Mouse (Mus musculus): Measurements from ENCODE around the gene Zfp459. TPM values are rescaled to one million over a fixed set of nuclear protein-coding genes. Genes with fewer than 3 reads are reported as not detected.
"Not testable (repeated sequence)": the region's sequence is repeated elsewhere in the genome, so short reads cannot be mapped to it uniquely, and the experiment has no call there.

Zfp459 gene
- 15.7 and 25.5 TPM in 2 replicates for total RNA-seq (2012; rRNA removed)

- Histone ChIP-seq H3K9ac (ENCODE audit: insufficient read depth, low read depth, low read length, poor library complexity, severe bottlenecking) (peak within 1 kb of the TSS; percentile 94), H3K27ac (ENCODE audit: insufficient read depth, low read depth, low read length, poor library complexity, severe bottlenecking) (peak within 1 kb of the TSS; percentile 88), H3K4me1 (ENCODE audit: control insufficient read depth in 2 of 2, insufficient read depth in 2 of 2, low read length in 2 of 2, poor library complexity in 1 of 2) (peaks cover 7 to 9% of the 10 kb centered on the region in 2 experiments), H3K4me3 (ENCODE audit: insufficient read depth in 1 of 2, low read depth in 1 of 2, low read length in 2 of 2, poor library complexity in 1 of 2, severe bottlenecking in 1 of 2) (peak within 1 kb of the TSS; percentile 79 to 95), H3K36me3 (ENCODE audit: control insufficient read depth, insufficient read depth, low read length, poor library complexity, severe bottlenecking) (no peaks in the 10 kb centered on the region), H3K9me3 (ENCODE audit: control insufficient read depth, insufficient read depth, low read depth, low read length) (no peaks in the 10 kb centered on the region)
- DNase-seq (ENCODE audit: low read depth, low spot score) = no peak
- TF ChIP-seq ZC3H11A (IDR thresholded peaks at IDR 0.05; ENCODE audit: borderline replicate concordance, low read depth, low read length) = no peak
- TF ChIP-seq CHD2 (IDR thresholded peaks at IDR 0.05; ENCODE audit: low read depth, low read length) = no peak
- TF ChIP-seq MAFK (IDR thresholded peaks at IDR 0.05; ENCODE audit: insufficient read depth, low read depth, low read length) = no peak
- no peak for TF ChIP-seq HCFC1 (IDR thresholded peaks at IDR 0.05; ENCODE audit: borderline replicate concordance, insufficient read depth, low read length)
- TF ChIP-seq ZNF384 (IDR thresholded peaks at IDR 0.05; ENCODE audit: low read depth, low read length) = no peak
- in situ Hi-C loops (cut with MboI; ENCODE audit: low sequenced_read_pairs in 2 of 2, unreplicated experiment in 2 of 2) = no loop called here
Observed at GRCm38 (mm10) chr13:67421207-67421857, at the start of gene Zfp459. Gene Zfp459 (minus strand): TSS chr13:67421418.

GRCm38 (mm10) chr13:67469274-67469673, 48.1 kb upstream of the Zfp459 start:
- DNase-seq (ENCODE audit: low read depth, low spot score) = no peak
- Histone ChIP-seq H3K4me3 (ENCODE audit: insufficient read depth in 1 of 2, low read depth in 1 of 2, low read length in 2 of 2, poor library complexity in 1 of 2, severe bottlenecking in 1 of 2) (no peak overlapping the region), H3K36me3 (ENCODE audit: control insufficient read depth, insufficient read depth, low read length, poor library complexity, severe bottlenecking) (no peaks in the 10 kb centered on the region), H3K9me3 (ENCODE audit: control insufficient read depth, insufficient read depth, low read depth, low read length) (no peaks in the 10 kb centered on the region), H3K27ac (ENCODE audit: insufficient read depth, low read depth, low read length, poor library complexity, severe bottlenecking) (no peak overlapping the region), H3K9ac (ENCODE audit: insufficient read depth, low read depth, low read length, poor library complexity, severe bottlenecking) (no peak overlapping the region), H3K4me1 (ENCODE audit: control insufficient read depth in 2 of 2, insufficient read depth in 2 of 2, low read length in 2 of 2, poor library complexity in 1 of 2) (no peaks in the 10 kb centered on the region)
- no peak for TF ChIP-seq CHD2 (IDR thresholded peaks at IDR 0.05; ENCODE audit: low read depth, low read length)
- no peak for TF ChIP-seq ZNF384 (IDR thresholded peaks at IDR 0.05; ENCODE audit: low read depth, low read length)
- no peak for TF ChIP-seq ZC3H11A (IDR thresholded peaks at IDR 0.05; ENCODE audit: borderline replicate concordance, low read depth, low read length)
- TF ChIP-seq MAFK (IDR thresholded peaks at IDR 0.05; ENCODE audit: insufficient read depth, low read depth, low read length) = no peak
- TF ChIP-seq HCFC1 (IDR thresholded peaks at IDR 0.05; ENCODE audit: borderline replicate concordance, insufficient read depth, low read length) = no peak
- in situ Hi-C loops (cut with MboI; ENCODE audit: low sequenced_read_pairs in 2 of 2, unreplicated experiment in 2 of 2) = no loop called here

- in situ Hi-C loops (cut with MboI; ENCODE audit: low sequenced_read_pairs in 2 of 2, unreplicated experiment in 2 of 2) = not testable (repeated sequence)
Observed at GRCm38 (mm10) chr13:67463506-67464185, 42.4 kb upstream of the Zfp459 start.

GRCm38 (mm10) chr13:67452021-67452309, 30.7 kb upstream of the Zfp459 start:
- no peak overlapping the region for H3K27ac ChIP-seq (ENCODE audit: insufficient read depth, low read depth, low read length, poor library complexity, severe bottlenecking)
- DNase-seq (ENCODE audit: low read depth, low spot score) = no peak

More at GRCm38 (mm10) chr13:67463506-67464185, 42.4 kb upstream of the Zfp459 start:
- H3K36me3 ChIP-seq (ENCODE audit: control insufficient read depth, insufficient read depth, low read length, poor library complexity, severe bottlenecking); DNase-seq (ENCODE audit: low read depth, low spot score); H3K9me3 ChIP-seq (ENCODE audit: control insufficient read depth, insufficient read depth, low read depth, low read length); H3K4me3 ChIP-seq (ENCODE audit: insufficient read depth in 1 of 2, low read depth in 1 of 2, low read length in 2 of 2, poor library complexity in 1 of 2, severe bottlenecking in 1 of 2); H3K4me1 ChIP-seq (ENCODE audit: control insufficient read depth in 2 of 2, insufficient read depth in 2 of 2, low read length in 2 of 2, poor library complexity in 1 of 2); H3K27ac ChIP-seq (ENCODE audit: insufficient read depth, low read depth, low read length, poor library complexity, severe bottlenecking); H3K9ac ChIP-seq (ENCODE audit: insufficient read depth, low read depth, low read length, poor library complexity, severe bottlenecking): not testable (repeated sequence)

More at GRCm38 (mm10) chr13:67452021-67452309, 30.7 kb upstream of the Zfp459 start:
- TF ChIP-seq CHD2 (IDR thresholded peaks at IDR 0.05; ENCODE audit: low read depth, low read length) (no peak), ZC3H11A (IDR thresholded peaks at IDR 0.05; ENCODE audit: borderline replicate concordance, low read depth, low read length) (no peak), MAFK (IDR thresholded peaks at IDR 0.05; ENCODE audit: insufficient read depth, low read depth, low read length) (no peak), HCFC1 (IDR thresholded peaks at IDR 0.05; ENCODE audit: borderline replicate concordance, insufficient read depth, low read length) (no peak), ZNF384 (IDR thresholded peaks at IDR 0.05; ENCODE audit: low read depth, low read length) (no peak)
- 0 out of 4 replicates have a peak, but pooled peaks cover 2 to 5% of the 10 kb centered on the region in 2 experiments for H3K4me1 ChIP-seq (ENCODE audit: control insufficient read depth in 2 of 2, insufficient read depth in 2 of 2, low read length in 2 of 2, poor library complexity in 1 of 2)
- H3K36me3 ChIP-seq (ENCODE audit: control insufficient read depth, insufficient read depth, low read length, poor library complexity, severe bottlenecking) = no peaks in the 10 kb centered on the region; the same call in 1 of the 2 replicates
- H3K9me3 ChIP-seq (ENCODE audit: control insufficient read depth, insufficient read depth, low read depth, low read length) = no peaks in the 10 kb centered on the region
- H3K4me3 ChIP-seq (ENCODE audit: insufficient read depth in 1 of 2, low read depth in 1 of 2, low read length in 2 of 2, poor library complexity in 1 of 2, severe bottlenecking in 1 of 2) = no peak overlapping the region
- in situ Hi-C loops (cut with MboI; ENCODE audit: low sequenced_read_pairs in 2 of 2, unreplicated experiment in 2 of 2) = no loop called here
- H3K9ac ChIP-seq (ENCODE audit: insufficient read depth, low read depth, low read length, poor library complexity, severe bottlenecking) = no peak overlapping the region

All from ES-E14 (cell line).